Mouse (Mus musculus): ENCODE measurements around the gene Serpinb9c. TPM values are rescaled to one million over a fixed set of nuclear protein-coding genes. Genes with fewer than 3 reads are reported as not detected.

Serpinb9c gene
- polyA plus RNA-seq, 1 experiment from 2014 or later = not detected

Other genes starting within 250 kb of the Serpinb9c start
- 0.75 and 0.76 TPM in 2 replicates for gene Serpinb6b, start 194.5 kb downstream of the Serpinb9c start, polyA plus RNA-seq (2014; fragmentation: Nextera tagmentation; extraction: Ambion mirVana)
- 1.1 and 2.2 TPM in 2 replicates for gene Serpinb9, start 156.5 kb downstream of the Serpinb9c start, polyA plus RNA-seq (2014; fragmentation: Nextera tagmentation; extraction: Ambion mirVana)
- 0.08 and 0.14 TPM in 2 replicates for gene Serpinb9b, start 132.3 kb downstream of the Serpinb9c start, polyA plus RNA-seq (2014; fragmentation: Nextera tagmentation; extraction: Ambion mirVana)
- 4.1 and 6.2 TPM in 2 replicates for gene Serpinb1b, start 81.2 kb downstream of the Serpinb9c start, polyA plus RNA-seq (2014; fragmentation: Nextera tagmentation; extraction: Ambion mirVana)
- gene Serpinb9d, start 33.2 kb upstream of the Serpinb9c start, polyA plus RNA-seq (2014; fragmentation: Nextera tagmentation; extraction: Ambion mirVana) = 0.14 TPM in 1 of 2 replicates, not detected in the other
- gene Serpinb9e, start 89.9 kb upstream of the Serpinb9c start, polyA plus RNA-seq (2014; fragmentation: Nextera tagmentation; extraction: Ambion mirVana) = not detected in 2 replicates
- not detected in 2 replicates for gene Serpinb9f, start 164.3 kb upstream of the Serpinb9c start, polyA plus RNA-seq (2014; fragmentation: Nextera tagmentation; extraction: Ambion mirVana)
- not detected in 2 replicates for gene Gm11397, start 236.0 kb upstream of the Serpinb9c start, polyA plus RNA-seq (2014; fragmentation: Nextera tagmentation; extraction: Ambion mirVana)